Mouse (Mus musculus) neural tube, embryonic 10.5 days (tissue): ENCODE results near the gene Gm47995.
A peak's percentile ranks its signal among the peaks of the same experiment; 100 is the strongest.
"Not testable (repeated sequence)": the region's sequence is repeated elsewhere in the genome, so short reads cannot be mapped to it uniquely, and the experiment has no call there.

ENCODE experiments used
- DNase-seq: peaks from one replicate; pipeline ENCODE4 v3.0.0-alpha.2; 2017; ENCODE audit warnings: low spot score; ENCODE audit errors: extremely low spot score

Gm47995 gene

DNA sequence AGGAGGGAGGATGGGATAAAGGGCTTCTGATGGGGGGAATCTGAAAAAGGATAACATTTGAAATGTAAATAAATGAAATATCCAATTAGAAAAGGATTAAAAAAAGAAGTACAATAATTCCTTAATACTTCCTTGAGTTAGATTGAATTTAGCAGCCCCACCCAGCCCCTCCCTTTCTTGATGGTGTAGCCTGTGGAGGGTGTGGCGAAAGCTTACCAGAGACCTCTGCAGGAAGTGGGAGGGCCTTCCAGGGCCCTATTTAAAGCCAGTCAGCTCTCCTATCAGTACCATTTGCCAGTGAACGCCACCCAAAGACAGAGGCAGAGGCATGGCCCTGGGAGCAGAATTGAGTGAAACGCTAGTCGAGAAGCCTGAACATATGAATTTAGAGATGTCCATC, at the start of gene Gm47995:
Gene Gm47995 (plus strand): TSS at position 329 of the 400 bp plus-strand sequence.
- DNase-seq: not testable (repeated sequence)

DNA sequence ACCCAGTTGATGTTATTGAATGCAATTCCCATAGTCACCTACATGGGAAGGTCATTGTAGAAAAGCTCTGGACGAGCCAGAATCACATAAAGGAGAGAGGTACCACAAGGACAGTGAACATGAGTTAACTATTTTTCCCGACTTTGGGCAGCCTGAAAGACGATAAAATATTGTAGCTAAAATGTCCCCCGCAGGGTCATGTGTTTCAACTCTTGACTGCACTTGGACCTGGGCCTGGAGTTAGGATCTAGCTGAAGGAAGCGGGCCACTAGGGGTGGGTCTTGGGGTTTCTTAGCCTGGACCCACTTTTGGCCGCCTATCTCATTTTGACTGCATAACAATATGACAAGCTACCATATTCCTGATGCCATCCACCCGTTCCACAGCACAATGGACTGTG, 48.0 kb upstream of the Gm47995 start:
- no peak for DNase-seq

DNA sequence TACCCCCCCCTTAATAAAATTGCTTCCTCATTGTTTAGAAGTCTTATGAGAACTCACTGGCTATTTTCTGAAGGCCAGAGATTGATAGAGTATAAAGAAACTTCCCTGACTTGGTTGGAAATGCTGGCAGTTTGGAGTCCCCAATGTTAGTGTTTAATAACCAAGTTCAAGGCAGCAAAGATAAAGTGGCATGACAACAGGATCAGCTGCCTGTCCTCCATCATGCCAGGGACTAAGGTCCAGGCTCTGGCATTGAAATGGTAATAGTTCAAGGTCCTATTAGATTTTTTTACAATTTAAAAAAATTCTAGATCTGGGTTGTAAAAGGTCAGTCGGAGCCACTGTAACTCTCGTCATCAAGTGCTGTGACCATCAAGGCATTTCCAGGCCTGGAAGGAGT, 47.2 kb upstream of the Gm47995 start:
- DNase-seq: no peak

DNA sequence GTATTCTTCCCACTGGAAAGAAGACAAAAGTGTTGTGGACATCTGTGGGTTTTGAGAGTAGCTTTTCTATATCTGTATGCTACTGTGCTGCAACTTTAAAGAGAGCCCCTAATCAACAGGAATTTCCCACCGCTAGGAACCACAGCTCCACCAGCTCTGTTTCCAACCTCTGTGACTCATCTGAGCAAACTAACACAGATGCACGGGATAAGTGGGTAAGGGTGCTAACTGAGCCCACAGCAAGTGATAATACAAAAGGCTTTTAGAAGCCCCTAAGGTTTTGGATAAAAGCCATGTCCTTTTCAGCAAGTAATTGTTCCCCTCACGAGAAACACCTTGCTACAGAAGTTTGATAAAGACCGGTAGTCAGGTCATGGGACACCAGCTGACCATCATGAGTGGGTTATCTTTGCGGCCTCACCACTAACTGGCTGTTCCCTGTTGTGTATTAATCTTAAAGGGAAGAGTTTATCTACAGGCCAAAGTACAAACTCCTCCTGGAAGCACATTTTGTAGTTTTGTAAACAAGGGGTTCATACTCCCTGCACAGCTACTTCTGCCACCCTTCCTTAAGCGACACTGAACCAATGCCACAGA, 45.1 kb upstream of the Gm47995 start:
- no peak for DNase-seq

DNA sequence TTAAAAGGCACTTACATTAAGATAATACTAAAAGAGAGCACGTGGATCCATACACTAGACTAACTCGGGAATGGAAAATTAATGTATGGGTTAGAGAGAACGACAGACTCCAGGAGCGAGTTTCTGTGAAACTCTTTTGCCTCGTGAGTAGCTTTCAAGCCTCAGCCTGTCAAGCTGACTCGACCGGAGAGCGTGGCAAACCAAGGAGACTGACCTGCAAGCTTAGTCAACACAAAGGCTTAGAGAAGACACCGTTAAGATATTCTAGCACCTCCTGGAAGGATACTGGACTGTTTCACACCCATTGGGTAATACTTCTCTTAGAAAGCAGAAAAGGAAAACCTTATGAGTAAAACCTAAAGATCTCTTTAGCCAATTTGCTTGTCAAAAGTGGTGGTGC, 44.1 kb upstream of the Gm47995 start:
- DNase-seq: not testable (repeated sequence)

DNA sequence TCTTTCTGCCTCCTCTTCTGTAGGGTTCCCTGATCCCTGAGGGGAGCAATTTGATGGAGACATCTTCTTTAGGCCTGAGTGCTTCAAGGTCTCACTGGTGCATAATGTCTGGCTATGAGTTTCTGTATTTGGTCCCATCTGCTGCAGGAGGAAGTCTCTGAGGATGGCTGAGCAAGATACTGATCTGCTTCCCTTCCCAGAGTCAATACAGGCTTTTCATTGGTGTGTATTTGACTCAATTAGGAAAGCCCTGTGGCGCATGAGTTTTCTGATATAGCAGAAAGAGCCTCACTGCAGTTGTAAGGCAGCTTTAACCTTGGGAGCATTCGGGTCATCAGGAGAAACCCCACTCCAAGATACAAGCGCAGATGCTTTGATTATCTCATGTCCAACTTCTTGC, 42.1 kb upstream of the Gm47995 start:
- DNase-seq: no peak

DNA sequence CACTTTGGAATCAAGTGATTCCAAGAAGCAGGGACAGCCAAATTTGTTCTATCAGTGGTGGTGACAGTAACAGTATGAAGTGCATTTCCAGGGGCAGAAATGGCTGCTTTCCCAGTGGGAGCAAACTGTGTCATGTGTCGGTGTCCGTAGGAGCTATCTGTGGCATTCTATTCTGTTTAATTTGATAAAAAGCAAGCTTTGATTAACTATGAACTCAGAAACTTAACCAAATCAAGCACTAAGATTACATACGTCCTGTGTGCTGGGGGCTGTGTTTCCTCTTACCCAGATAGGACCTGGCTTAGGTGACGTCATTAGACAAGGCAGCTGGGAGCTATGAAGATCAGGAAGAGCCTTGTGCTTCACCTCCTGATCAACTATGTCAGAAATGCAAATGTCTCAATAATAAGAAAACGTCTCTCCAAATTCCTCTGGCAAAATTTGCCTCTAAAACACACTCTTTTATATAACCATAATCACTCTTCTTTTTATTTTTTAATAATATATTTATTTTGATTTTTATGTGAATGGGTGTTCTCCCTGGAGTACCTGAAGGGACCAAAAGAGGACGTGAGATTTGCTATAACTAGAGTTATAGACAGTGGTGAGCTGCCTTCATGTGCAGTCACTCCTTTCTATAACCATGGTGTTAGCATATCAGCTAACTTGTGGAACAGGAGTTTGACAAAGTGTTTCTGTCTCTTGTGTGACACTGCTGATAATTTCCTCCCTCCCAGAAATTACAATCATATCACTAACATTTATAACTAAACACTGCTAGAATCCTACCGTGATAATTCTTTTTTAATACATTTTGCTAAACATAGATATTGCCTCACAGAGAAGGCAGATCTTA, 41.2 kb upstream of the Gm47995 start:
- no peak for DNase-seq

DNA sequence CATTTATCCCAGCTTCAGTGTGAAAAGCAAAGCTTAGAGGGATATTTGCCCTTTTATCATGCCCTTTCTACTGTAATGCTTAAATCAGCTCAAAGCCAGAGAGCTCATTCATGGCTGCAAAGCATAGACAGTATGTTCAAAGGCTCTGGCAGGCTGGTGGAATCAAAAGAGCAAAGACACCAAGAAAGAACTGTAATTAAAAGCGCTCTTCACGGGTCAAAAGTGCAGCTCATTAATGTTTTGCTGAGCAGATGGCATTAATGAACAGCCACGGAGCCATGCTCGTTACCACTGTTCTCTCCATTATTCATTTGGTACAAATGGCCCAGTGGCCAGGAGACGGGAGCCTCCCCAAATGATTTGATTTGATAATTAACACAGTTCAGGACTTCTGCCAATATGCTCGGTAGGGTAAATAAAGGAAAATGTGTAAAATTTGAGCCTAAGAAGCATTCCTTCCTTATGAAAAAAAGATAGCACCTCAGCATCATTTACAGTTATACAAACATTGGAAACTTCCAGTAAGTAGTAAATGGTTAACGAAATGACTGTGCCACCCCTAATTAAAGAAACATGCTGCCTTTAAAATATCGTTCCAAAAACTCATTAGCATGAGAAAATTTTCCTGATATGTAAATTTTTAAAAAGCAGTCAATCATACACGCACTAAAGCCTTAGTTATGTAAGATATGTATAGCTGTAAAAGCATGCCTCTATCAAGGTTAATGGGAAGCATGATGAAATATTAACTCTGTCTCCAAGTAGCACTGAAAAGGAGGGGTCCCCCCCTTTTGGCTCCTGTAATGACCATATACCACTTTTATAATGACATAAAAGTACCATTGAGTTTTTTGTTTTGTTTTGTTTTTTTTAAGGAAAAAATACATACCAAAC, 40.0 kb upstream of the Gm47995 start:
- DNase-seq: no peak

DNA sequence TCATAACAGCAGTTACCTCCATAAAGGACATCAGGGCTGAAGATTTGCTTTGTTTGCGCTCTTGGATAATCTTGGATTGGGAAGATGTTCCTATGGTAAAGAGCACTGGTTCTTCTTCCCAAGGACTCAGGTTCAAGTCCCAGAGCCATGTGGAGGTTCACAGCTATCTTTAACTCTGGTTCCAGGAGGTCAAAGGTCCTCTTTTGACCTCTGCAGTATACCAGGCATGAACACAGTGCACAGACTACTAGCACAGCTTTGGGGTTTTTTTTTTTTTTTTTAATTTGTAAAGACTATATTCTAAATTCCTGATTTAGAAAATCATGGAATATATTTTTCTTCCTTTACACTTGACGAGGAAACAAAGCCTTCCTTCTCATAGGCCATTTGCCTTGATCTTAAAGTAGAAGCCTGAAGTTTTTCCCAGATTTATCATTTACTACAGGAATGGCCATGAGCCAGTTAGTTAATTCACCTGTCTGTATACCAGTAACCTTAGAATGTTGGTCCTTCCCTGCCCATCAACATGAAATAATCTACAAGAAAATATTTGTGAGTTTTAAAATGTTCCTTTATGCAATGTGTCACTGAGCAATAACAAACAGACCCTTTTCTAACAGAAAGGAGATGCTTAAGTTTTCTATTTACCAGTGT, 39.3 kb upstream of the Gm47995 start:
- DNase-seq: no peak

DNA sequence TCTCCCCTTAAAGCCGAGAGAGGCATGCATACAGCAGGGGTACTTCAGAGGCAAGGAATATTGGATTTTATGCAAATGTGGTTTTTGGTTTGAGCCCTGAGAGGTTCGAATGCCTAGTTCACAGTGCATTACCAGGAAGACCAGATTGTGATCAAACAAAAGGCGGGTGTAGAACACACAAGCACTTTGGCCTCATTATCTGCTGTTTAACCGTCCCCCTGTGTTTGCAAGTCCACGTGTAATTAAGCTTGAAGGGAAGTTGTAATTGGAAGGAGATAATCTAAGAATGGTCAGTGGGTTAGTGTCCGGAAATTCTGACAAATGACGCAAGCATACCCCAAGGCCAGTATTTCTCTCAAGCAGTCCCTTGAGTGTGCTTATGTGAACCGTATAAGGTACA, 32.2 kb upstream of the Gm47995 start:
- no peak for DNase-seq

DNA sequence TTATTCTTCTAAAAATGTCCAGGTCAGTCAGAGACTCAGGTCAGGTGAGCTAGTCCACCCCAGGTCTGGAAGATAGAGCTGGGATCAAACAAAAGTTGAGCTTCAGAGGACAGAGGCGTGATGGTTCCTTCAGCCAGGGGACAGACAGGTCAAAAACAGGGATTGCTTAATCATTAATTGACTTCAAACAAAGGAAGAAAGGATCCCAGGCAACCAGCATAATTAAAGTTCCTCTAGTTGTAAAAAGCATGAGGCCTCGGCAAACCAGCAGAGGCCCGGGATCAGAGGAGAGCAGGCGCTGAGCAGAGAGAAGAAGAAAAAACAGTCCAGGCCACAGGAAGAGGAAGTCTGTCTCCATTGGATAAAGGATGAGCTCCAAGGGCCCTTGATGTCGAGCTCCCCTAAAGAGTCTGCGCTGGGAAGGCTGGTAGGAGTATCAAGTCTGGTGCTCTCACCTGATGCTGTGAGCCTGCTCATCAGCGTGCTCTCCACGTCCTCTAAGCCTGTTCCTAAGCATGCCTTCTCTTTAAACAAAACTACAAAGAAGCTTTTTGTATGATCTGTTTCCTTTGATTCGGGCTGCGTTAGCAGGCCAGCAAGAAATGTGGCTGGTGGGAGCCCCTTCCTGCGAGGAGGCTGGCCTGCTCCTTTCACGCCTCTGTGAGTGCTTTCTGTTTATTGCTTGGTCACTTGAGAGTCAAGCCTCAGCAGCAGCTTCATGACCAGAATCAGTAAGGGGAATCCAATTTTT, 30.8 kb upstream of the Gm47995 start:
- DNase-seq: peak; percentile 29

DNA sequence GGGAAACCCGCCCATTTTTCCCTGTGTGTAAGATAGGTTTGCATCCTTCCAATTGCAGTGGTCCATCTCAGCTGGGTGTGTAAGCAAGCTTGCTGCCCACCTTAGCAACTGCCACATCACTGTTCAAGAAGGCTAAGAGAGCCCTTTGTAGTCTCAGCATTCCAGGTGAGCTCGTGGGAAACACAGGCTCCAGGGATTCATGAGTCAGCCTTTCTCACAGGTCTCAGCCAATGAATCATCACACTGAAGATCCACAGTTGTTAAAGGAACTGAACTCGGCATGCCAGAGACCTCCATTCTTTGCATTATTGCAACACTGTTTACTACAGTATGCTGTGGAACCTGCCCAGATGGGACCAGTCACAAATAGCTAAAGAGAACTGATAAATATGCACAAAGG, 29.6 kb upstream of the Gm47995 start:
- DNase-seq: no peak

DNA sequence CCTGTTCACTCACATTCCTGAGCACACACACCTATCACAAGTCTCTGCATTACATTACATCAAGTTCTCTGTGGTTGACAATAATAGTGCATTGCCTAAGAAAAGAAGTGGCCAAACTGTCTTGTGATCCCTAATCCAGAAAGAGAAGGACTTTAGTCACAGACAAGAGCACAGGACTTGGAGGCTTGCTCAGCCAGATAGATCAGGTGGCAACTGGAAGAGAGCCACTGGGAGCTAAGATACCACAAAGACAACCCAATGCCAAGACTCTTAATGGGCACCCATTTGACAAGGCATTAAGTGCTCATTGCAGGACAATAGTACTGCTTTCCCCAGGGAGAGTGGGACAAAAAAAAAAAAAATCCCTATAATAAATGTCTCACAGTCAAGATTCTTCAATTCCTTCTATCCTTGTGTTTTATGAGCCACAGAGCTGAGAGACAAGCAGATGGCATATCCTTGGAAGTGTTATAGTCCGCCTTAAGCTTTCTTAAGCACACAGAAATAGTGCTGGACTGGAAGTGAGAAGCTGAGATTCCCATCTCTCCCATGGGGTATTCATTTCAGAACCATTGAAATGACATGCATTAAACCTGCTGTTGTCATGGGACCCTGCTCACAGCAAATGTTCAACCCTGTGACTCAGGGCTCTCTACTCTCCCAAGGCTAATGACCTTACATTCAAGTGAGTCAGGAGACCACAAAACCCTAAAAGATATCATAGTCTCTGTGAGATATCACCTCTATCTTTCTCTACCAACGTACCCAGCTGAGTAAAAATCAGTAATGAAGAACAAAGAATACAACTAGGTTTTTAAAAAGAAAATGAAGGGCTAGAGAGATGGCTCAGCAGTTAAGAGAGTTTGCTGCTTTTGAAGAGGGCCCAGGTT, 26.4 kb upstream of the Gm47995 start:
- DNase-seq: no peak

DNA sequence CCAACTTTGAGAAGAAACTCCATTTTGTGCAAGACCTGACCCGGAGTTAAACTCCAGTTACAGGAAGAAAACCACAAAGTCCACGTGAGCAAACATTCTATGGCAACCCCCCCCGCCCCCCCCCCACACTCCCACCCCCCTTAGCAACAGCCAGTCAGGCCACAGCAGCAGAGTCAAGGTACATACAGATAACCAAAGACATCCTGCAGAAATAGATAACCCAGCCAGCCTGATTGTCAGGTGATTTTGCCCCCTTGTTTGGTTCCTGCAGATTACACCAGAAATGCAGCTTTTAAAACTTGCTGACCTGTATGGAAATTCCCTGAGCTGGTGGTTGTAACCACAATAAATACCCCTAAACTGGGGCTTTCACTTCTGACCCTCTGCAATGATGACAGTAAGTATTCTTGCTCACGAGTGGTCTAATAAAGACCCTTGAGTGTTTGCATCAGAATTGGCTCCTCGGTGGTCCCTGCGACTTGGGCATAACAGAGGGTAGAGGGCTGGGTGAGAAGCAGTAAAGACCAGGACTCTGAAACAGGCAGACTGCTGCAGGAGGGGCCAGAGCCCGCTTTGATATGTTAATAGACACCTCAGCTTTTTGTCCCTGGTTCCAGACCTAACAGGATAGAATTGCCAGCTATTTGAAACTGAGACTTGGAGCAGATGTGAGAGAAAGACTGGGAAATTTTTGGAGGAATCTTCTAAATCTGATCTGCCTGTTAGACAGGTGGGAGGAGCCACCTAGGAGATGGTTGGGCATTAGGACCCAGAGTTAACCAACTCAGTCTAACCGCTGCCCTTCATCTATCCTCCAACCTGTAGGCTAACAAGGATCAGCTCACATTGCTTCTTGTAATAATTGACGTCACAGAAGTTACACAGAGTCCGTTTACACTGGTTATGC, 21.0 kb upstream of the Gm47995 start:
- DNase-seq: peak; percentile 45

DNA sequence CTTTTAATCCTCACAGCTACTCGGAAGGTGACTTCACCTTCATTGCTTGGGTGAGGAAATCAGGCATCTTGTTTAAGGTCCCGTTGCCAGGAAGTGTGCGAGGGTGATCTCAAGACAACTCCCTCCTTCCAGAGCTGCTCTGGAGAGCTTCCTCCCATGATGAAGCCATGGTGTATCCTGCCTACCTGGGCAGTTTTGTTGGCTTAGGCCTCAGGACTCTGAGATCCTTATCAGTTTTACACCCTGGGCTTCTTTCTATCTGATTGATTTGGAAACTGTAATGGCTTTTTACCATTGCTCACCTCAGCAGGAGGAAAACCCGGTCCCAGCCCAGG, 20.3 kb upstream of the Gm47995 start:
- DNase-seq: no peak

DNA sequence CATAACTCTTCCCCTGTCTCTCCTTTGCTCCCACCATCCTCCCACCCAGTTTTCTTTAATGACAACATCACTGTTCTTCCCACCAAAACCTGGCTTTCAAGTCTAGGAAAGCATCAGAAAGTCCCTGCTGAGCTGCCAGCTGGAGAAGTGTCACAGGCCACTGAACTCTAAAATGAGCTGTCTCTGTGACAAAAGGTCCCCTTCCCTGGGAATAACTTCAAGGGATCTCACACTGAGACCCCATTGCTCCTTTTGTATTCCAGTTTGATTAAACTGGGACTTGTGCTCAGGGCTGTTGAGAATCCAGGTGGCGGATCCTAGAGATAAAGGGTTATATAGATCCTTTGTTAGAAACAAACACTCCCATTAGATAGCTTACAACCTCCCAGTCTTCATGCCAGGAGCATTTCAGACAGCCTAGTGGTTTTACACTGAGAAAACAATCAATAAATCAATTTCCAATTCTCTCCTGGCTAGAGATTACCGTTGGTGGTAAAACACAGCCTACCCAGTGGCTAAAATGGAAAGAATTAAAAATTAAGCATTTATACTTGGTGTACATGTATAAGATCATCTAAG, 19.7 kb upstream of the Gm47995 start:
- peak; percentile 33 for DNase-seq

DNA sequence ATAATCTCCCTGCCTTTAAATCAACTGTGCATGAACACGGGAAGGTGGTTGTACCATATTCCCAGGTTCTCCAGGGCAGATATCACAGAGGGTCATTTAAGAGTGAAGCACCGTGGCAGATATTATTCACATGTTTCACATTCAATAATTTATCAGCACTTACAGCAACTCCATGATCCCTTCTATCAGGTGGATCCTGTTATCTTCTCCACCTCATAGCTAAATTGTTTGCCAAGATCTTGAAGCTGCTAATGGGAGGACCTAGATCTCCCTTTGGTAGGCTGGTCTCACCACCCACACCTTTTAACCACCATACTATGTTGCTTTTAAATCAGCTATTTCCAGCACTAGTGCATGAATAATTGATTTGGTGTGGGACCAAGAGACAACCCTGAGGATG, 18.1 kb upstream of the Gm47995 start:
- DNase-seq: no peak

DNA sequence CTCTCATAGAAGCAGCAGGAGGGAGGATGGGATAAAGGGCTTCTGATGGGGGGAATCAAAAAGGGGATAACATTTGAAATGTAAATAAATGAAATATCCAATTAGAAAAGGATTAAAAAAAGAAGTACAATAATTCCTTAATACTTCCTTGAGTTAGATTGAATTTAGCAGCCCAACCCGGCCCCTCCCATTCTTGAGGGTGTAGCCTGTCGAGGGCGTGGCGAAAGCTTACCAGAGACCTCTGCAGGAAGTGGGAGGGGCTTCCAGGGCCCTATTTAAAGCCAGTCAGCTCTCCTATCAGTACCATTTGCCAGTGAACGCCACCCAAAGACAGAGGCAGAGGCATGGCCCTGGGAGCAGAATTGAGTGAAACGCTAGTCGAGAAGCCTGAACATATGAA, 16.0 kb upstream of the Gm47995 start, which contains the start of gene Gm47985:
Gene Gm47985 (plus strand): TSS at position 272 of the 400 bp plus-strand sequence.
- not testable (repeated sequence) for DNase-seq
